Mouse (Mus musculus) forebrain, embryonic 11.5 days (tissue): Measurements from ENCODE around the gene Pramel7. TPM values are rescaled to one million over a fixed set of nuclear protein-coding genes. Genes with fewer than 3 reads are reported as not detected.

Source experiments
- ATAC-seq: fragments of 200-750 bp; cut with Nextera tagmentation; replicated peaks from 2 replicates; pipeline ENCODE4 v1.8.0; 2017; ENCODE audit warnings: moderate TSS enrichment; ENCODE audit not compliant: low FRiP score
- DNase-seq: peaks from one replicate; pipeline ENCODE4 v3.0.0-alpha.2; 2017; ENCODE audit warnings: low spot score
- H3K27ac ChIP-seq: fragments of 300-500 bp; sonication (generic); 2 replicates; pipeline ENCODE4 v1.5.1; 2014; ENCODE audit warnings: low read depth, low read length
- H3K27me3 ChIP-seq: fragments of 300-500 bp; sonication (generic); 2 replicates; pipeline ENCODE4 v1.6.1; 2014; ENCODE audit warnings: mild to moderate bottlenecking, low read length, mixed read lengths; ENCODE audit not compliant: control insufficient read depth, insufficient read depth
- H3K36me3 ChIP-seq: fragments of 300-500 bp; sonication (generic); 2 replicates; pipeline ENCODE4 v1.6.1; 2014; ENCODE audit warnings: mild to moderate bottlenecking, low read length, moderate library complexity, mixed read lengths; ENCODE audit not compliant: control insufficient read depth, insufficient read depth
- H3K4me1 ChIP-seq: fragments of 300-500 bp; sonication (generic); replicated peaks from 2 replicates; pipeline ENCODE4 v1.6.1; 2014; ENCODE audit warnings: low read length, mixed read lengths; ENCODE audit not compliant: control insufficient read depth, insufficient read depth
- H3K4me2 ChIP-seq: fragments of 300-500 bp; sonication (generic); 2 replicates; pipeline ENCODE4 v1.6.1; 2014; ENCODE audit warnings: low read depth, mild to moderate bottlenecking, low read length, moderate library complexity, mixed read lengths; ENCODE audit not compliant: severe bottlenecking
- H3K4me3 ChIP-seq: fragments of 300-500 bp; sonication (generic); 2 replicates; pipeline ENCODE4 v1.5.1; 2014; ENCODE audit warnings: low read depth, low read length
- H3K9ac ChIP-seq: fragments of 300-500 bp; sonication (generic); 2 replicates; pipeline ENCODE4 v1.6.1; 2014; ENCODE audit warnings: low read length
- H3K9me3 ChIP-seq: fragments of 300-500 bp; sonication (generic); 2 replicates; pipeline ENCODE4 v1.6.1; 2016; ENCODE audit warnings: low read length, mixed read lengths; ENCODE audit not compliant: control insufficient read depth
- WGBS: fragments of 180-500 bp; shearing (Covaris S2); extraction: QIAGEN DNeasy Blood & Tissue Kit; methylation state at CpG from one replicate; pipeline ENCODE4 v1.1.7; 2014; 5-methylcytosine and 5-hydroxymethylcytosine counted together
- polyA plus RNA-seq: library from polyadenylated mRNA; unstranded; fragments of >200 nt; fragmentation: Nextera tagmentation; extraction: Ambion mirVana; gene quantifications from 2 replicates; pipeline ENCODE4 v1.2.1, GENCODE M21; 2014

Gene Pramel7
- polyA plus RNA-seq, 1 experiment from 2014 or later = not detected

- no peaks in the 10 kb centered on the region for H3K4me1 ChIP-seq
- no peaks in the 10 kb centered on the region for H3K27me3 ChIP-seq
- H3K9me3 ChIP-seq = no peaks in the 10 kb centered on the region
- WGBS = 91% methylated on average over 6 of the region's 6 CpGs
- no peaks in the 10 kb centered on the region for H3K36me3 ChIP-seq
- ATAC-seq (no peak), DNase-seq (no peak)
- H3K4me2 ChIP-seq = no peak within 1 kb of the TSS
- H3K9ac ChIP-seq = no peak within 1 kb of the TSS
- no peak within 1 kb of the TSS for H3K4me3 ChIP-seq
- no peak within 1 kb of the TSS for H3K27ac ChIP-seq
These were observed 9.4 kb upstream of the Pramel7 start, which contains the start of gene Pramel6 for GRCm38 (mm10) chr2:87506265-87506664. Gene Pramel6 (plus strand): TSS chr2:87506565.

- H3K9ac ChIP-seq = no peak overlapping the region
- H3K4me3 ChIP-seq = no peak overlapping the region
- ATAC-seq (no peak), DNase-seq (no peak)
- no peak overlapping the region for H3K4me2 ChIP-seq
- no peaks in the 10 kb centered on the region for H3K9me3 ChIP-seq
- H3K27me3 ChIP-seq = no peaks in the 10 kb centered on the region
- WGBS = 78% methylated on average over 2 of the region's 2 CpGs
- H3K36me3 ChIP-seq = no peaks in the 10 kb centered on the region
- H3K4me1 ChIP-seq = no peaks in the 10 kb centered on the region
- no peak overlapping the region for H3K27ac ChIP-seq
These were observed 14.6 kb downstream of the Pramel7 start for GRCm38 (mm10) chr2:87482276-87482675.

- DNase-seq = no peak
- H3K36me3 ChIP-seq = no peaks in the 10 kb centered on the region
- no peaks in the 10 kb centered on the region for H3K9me3 ChIP-seq
- no peak overlapping the region for H3K27ac ChIP-seq
- ATAC-seq = no peak
- H3K27me3 ChIP-seq = no peaks in the 10 kb centered on the region
- no peaks in the 10 kb centered on the region for H3K4me1 ChIP-seq
- no peak overlapping the region for H3K9ac ChIP-seq
- H3K4me3 ChIP-seq = no peak overlapping the region
- 80% methylated on average over 4 of the region's 4 CpGs for WGBS
- H3K4me2 ChIP-seq = no peak overlapping the region
These were observed 15.7 kb downstream of the Pramel7 start for GRCm38 (mm10) chr2:87481158-87481557.

GRCm38 (mm10) chr2:87480207-87480606 lies 16.7 kb downstream of the Pramel7 start:
- ATAC-seq (no peak), DNase-seq (no peak)
- Histone ChIP-seq H3K36me3 (no peaks in the 10 kb centered on the region), H3K9ac (no peak overlapping the region), H3K27ac (no peak overlapping the region), H3K4me3 (no peak overlapping the region), H3K9me3 (no peaks in the 10 kb centered on the region), H3K4me1 (no peaks in the 10 kb centered on the region), H3K4me2 (no peak overlapping the region), H3K27me3 (no peaks in the 10 kb centered on the region)

- Histone ChIP-seq H3K27me3 (no peaks in the 10 kb centered on the region), H3K27ac (no peak overlapping the region), H3K4me3 (no peak overlapping the region), H3K9ac (no peak overlapping the region), H3K4me2 (no peak overlapping the region), H3K36me3 (no peaks in the 10 kb centered on the region), H3K9me3 (no peaks in the 10 kb centered on the region), H3K4me1 (no peaks in the 10 kb centered on the region)
- WGBS = 95% methylated on average over 4 of the region's 4 CpGs
- ATAC-seq (no peak), DNase-seq (no peak)
These were observed 35.1 kb downstream of the Pramel7 start for GRCm38 (mm10) chr2:87461769-87462168.

GRCm38 (mm10) chr2:87453662-87454061 lies 43.2 kb downstream of the Pramel7 start, which contains the start of gene Olfr1126:
Gene Olfr1126 (plus strand): TSS chr2:87453962.
- no peak within 1 kb of the TSS for H3K4me2 ChIP-seq
- H3K4me1 ChIP-seq = no peaks in the 10 kb centered on the region
- no peak for ATAC-seq
- no peaks in the 10 kb centered on the region for H3K9me3 ChIP-seq
- H3K27me3 ChIP-seq = no peaks in the 10 kb centered on the region
- no peak within 1 kb of the TSS for H3K27ac ChIP-seq
- H3K36me3 ChIP-seq = no peaks in the 10 kb centered on the region
- H3K4me3 ChIP-seq = no peak within 1 kb of the TSS
- no peak within 1 kb of the TSS for H3K9ac ChIP-seq
- DNase-seq = no peak

Other genes with a start within 250 kb of the Pramel7 start
- not detected in 2 replicates for gene Olfr1115, start 249.1 kb downstream of the Pramel7 start, polyA plus RNA-seq
- gene Olfr1116, start 229.6 kb downstream of the Pramel7 start, polyA plus RNA-seq = not detected in 2 replicates
- not detected in 2 replicates for gene Olfr1118, start 189.5 kb downstream of the Pramel7 start, polyA plus RNA-seq
- not detected in 2 replicates for gene Olfr1120, start 142.3 kb downstream of the Pramel7 start, polyA plus RNA-seq
- gene Olfr1121, start 127.2 kb downstream of the Pramel7 start, polyA plus RNA-seq = not detected in 2 replicates
- not detected in 2 replicates for gene Olfr1122, start 111.2 kb downstream of the Pramel7 start, polyA plus RNA-seq
- gene Olfr1123, start 80.5 kb downstream of the Pramel7 start, polyA plus RNA-seq = not detected in 2 replicates
- 0.09 and 0.21 TPM in 2 replicates for gene Olfr1124, start 66.8 kb downstream of the Pramel7 start, polyA plus RNA-seq
- gene Olfr1126, start 43.1 kb downstream of the Pramel7 start, polyA plus RNA-seq = not detected in 2 replicates
- gene Pramel6, start 9.5 kb upstream of the Pramel7 start, polyA plus RNA-seq = not detected in 2 replicates
- gene Olfr153, start 34.7 kb upstream of the Pramel7 start, polyA plus RNA-seq = not detected in 2 replicates
- not detected in 2 replicates for gene Olfr1128, start 48.4 kb upstream of the Pramel7 start, polyA plus RNA-seq
- gene Olfr1129, start 76.8 kb upstream of the Pramel7 start, polyA plus RNA-seq = not detected in 2 replicates
- not detected in 2 replicates for gene Olfr1130, start 109.1 kb upstream of the Pramel7 start, polyA plus RNA-seq
- gene Olfr1131, start 130.0 kb upstream of the Pramel7 start, polyA plus RNA-seq = not detected in 2 replicates
- gene Olfr1132, start 140.4 kb upstream of the Pramel7 start, polyA plus RNA-seq = not detected in 2 replicates
- gene Olfr1133, start 150.3 kb upstream of the Pramel7 start, polyA plus RNA-seq = not detected in 2 replicates
- gene Olfr1134, start 161.4 kb upstream of the Pramel7 start, polyA plus RNA-seq = not detected in 2 replicates
- gene Olfr1135, start 176.6 kb upstream of the Pramel7 start, polyA plus RNA-seq = not detected in 2 replicates
- not detected in 2 replicates for gene Olfr1136, start 196.9 kb upstream of the Pramel7 start, polyA plus RNA-seq
- not detected in 2 replicates for gene Olfr1137, start 216.1 kb upstream of the Pramel7 start, polyA plus RNA-seq
- gene Olfr1138, start 242.9 kb upstream of the Pramel7 start, polyA plus RNA-seq = not detected in 2 replicates
- not detected in 2 replicates for gene Olfr1140, start 246.7 kb upstream of the Pramel7 start, polyA plus RNA-seq